Mouse (Mus musculus) CD4-positive naive resting alpha-beta T cell, adult 76 days (primary cell): Measurements from ENCODE around the gene Olfr1271. TPM values are rescaled to one million over a fixed set of nuclear protein-coding genes. Genes with fewer than 3 reads are reported as not detected.

Experiments used
- total RNA-seq: library from RNA; stranded (reverse); gene quantifications from one replicate; pipeline ENCODE4 v1.2.4, GENCODE M21; 2023

Gene Olfr1271
- not detected for total RNA-seq

GRCm38 (mm10) chr2:90270932-90271331 is at the start of gene Olfr1271:
TSS of gene Olfr1271 (minus strand) at chr2:90271032.

GRCm38 (mm10) chr2:90292741-90293140 is 21.9 kb upstream of the Olfr1271 start, which contains the start of gene Olfr1272:
TSS of gene Olfr1272 (minus strand) at chr2:90292841.

GRCm38 (mm10) chr2:90257492-90257891 is 13.3 kb downstream of the Olfr1271 start, which contains the start of gene Olfr142:
TSS of gene Olfr142 (minus strand) at chr2:90257592.

GRCm38 (mm10) chr2:90224393-90224792 is 46.4 kb downstream of the Olfr1271 start, which contains the start of gene Olfr1506:
TSS of gene Olfr1506 (minus strand) at chr2:90224493.

Other genes with a start within 250 kb of the Olfr1271 start
- not detected for gene Olfr1264, start 245.5 kb downstream of the Olfr1271 start, total RNA-seq
- gene Olfr1265, start 235.7 kb downstream of the Olfr1271 start, total RNA-seq = not detected
- gene Olfr140, start 207.4 kb downstream of the Olfr1271 start, total RNA-seq = not detected
- gene Olfr1269, start 149.6 kb downstream of the Olfr1271 start, total RNA-seq = not detected
- gene Olfr32, start 128.7 kb downstream of the Olfr1271 start, total RNA-seq = not detected
- gene Olfr1270, start 117.9 kb downstream of the Olfr1271 start, total RNA-seq = not detected
- gene Olfr1506, start 46.5 kb downstream of the Olfr1271 start, total RNA-seq = 0.73 TPM
- gene Olfr142, start 13.4 kb downstream of the Olfr1271 start, total RNA-seq = not detected
- not detected for gene Olfr1272, start 21.8 kb upstream of the Olfr1271 start, total RNA-seq
- not detected for gene Gm13769, start 51.2 kb upstream of the Olfr1271 start, total RNA-seq
- gene Olfr1274-ps, start 127.7 kb upstream of the Olfr1271 start, total RNA-seq = not detected